Mouse (Mus musculus) A20 (cell line): ENCODE data around the gene Ppil6.

ENCODE experiments used
- DNase-seq: peaks from one replicate; pipeline ENCODE4 v3.0.0-alpha.2; 2011; ENCODE audit warnings: low read depth, low spot score

Gene Ppil6

GRCm38 (mm10) chr10:41489708-41490517 is at the start of gene Ppil6, which contains the start of gene Smpd2:
Gene Ppil6, plus strand, starts transcription at chr10:41490439.
Gene Smpd2, minus strand, starts transcription at chr10:41490369.
- DNase-seq = peak; percentile 93

DNA sequence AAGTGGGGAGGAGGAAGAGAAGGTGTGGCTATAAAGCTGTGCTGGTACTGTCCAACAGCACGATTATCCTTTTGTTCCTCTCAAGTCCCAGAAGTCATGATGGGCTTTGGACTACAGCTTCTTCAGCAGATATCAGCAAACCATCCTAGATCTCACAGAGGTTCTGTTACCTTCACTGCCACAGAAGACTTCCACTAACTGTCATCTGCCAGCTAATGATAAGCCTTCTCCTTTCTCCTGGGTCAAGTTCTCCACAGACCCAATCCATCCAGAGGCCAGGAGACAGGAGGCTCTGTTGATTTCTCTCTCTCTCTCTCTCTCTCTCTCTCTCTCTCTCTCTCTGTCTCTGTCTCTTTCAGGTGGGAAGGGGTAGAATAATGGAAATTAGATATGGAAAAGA is 42.0 kb upstream of the Ppil6 start:
- DNase-seq = no peak

DNA sequence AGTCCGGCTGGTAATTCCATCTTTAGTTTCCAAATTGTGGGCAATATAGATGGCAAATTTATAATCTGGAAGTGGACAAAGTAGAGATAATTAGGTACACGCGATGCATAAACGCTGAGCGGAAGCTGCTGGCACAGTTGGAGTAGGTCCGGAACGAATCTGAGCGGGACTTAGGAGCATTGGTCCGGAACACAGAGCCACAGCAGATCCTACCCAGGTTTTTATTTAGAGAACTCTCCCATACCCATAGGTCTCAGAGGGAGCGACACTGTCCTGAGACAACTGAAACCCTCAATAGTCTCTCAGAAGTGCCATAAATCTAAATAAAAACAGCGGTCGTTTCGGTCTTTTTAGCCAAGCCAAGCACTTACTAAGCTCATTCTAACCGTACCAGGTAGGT is 40.6 kb upstream of the Ppil6 start:
- no peak for DNase-seq

DNA sequence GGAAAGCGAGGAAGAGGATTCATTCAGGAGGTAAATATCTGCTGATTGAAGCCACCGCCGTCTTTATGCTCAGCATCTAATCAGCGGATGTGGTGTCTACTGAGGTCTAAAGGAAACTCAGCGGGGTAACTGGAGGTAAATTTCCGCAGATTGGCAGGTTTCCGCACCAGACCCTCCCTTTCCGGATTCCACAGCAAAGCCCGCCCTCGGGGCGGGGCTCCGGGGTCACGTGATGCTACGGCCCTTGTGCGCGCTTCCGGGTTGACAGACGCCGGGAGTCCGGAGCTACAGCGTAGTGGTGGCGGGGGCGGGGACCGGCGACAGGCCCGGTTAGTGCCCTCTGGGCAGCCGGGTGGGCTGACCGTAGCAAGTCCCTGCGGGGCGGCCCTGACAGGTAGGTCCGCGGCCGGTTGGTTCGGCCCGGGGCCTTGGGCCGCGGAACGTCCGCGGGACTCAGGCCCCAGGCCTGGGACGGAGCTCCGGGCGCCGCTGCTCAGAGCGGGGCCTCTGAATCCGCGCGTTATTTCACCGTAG is 40.0 kb upstream of the Ppil6 start, which contains the start of gene Zbtb24:
Gene Zbtb24 (plus strand): TSS at position 247 of the 534 bp plus-strand sequence.
- DNase-seq = peak; percentile 97

DNA sequence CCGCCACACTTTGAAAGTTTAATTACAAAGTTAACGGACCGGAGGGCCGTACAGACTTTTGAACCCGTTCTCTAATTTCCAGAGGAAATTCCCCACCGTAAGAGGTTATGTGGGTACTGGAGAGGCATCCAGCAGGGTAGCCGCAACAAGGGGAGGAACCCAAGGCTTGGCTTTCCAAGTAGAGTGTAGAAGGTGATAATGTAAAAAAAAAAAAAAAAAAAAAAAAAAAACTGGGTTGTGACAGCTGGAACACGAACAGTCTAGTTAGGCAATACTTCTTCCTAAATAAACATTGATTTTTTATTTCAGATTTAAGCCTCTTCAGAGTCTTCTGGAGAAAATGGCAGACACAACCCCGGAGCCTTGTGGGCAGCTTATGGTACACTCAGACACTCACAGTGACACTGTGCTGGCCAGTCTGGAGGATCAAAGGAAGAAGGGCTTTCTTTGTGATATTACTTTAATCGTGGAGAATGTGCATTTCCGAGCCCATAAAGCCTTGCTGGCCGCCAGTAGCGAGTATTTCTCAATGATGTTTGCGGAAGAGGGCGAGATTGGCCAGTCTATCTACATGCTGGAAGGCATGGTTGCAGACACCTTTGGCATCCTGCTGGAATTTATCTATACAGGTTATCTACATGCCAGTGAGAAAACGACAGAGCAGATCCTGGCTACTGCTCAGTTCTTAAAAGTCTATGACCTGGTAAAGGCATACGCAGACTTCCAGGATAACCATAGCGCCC is 39.3 kb upstream of the Ppil6 start:
- no peak for DNase-seq

- no peak for DNase-seq
Observed at GRCm38 (mm10) chr10:41451656-41452055, 38.6 kb upstream of the Ppil6 start.

GRCm38 (mm10) chr10:41452791-41453190 is 37.4 kb upstream of the Ppil6 start:
- DNase-seq = no peak

GRCm38 (mm10) chr10:41459990-41460389 is 30.2 kb upstream of the Ppil6 start:
- no peak for DNase-seq

- DNase-seq = no peak
Observed at GRCm38 (mm10) chr10:41460501-41460900, 29.7 kb upstream of the Ppil6 start.

GRCm38 (mm10) chr10:41461057-41461722 is 29.0 kb upstream of the Ppil6 start:
- no peak for DNase-seq

DNA sequence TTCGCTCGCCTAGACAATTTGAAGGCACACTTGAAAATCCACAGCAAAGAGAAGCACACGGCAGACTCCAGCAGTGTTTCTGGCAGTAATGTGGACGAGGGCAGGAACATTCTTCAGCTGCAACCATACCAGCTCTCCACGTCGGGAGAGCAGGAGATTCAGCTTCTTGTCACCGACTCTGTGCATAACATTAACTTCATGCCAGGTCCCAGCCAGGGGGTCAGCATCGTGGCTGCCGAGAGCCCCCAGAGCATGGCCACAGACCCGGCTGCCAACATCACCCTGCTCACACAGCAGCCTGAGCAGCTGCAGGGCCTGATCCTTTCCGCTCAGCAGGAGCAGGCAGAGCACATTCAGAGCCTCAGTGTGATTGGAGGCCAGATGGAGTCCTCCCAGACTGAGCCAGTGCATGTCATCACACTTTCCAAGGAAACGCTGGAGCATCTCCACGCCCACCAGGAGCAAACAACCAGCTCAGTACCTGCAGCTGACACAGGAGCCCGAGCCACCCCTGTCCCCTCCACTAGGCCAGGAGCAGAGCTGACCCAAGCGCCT is 25.8 kb upstream of the Ppil6 start:
- DNase-seq = no peak

DNA sequence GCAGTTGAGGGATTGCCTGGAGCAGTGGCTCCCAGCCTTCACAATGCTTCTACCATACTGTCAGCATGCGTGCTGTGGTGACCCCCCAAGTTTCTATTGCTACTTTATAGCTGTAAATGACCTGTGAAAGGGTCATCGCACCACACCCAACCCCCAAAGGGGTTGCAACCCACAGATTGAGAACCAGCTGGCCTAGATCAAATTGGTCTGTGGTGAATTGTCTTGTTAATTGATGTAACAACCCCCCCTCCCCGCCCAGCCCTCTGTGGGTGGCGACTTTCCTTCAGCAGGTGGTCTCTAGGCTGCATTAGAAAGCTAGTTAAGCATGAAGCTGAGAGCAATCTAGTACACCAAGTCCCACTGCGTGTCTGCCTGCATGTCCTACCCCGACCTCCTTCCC is 22.9 kb upstream of the Ppil6 start:
- no peak for DNase-seq

DNA sequence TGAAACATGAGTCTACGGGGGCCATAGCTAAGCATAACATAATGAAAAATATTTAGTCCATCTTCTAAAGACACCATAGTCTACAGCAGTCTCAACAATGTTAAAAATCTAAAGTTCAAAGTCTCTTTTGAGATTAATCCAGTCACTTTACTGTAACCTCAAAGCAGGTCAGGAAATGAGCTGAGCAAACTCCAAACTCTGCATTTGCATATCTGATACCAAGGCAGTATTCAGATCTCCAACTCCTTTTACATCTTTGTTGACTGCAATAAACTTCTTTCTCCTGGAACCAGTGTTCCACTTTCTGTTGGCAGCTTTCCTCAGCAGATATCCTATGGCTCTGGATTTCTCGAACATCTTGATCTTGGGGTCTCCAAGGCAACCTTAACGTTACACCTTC is 19.5 kb upstream of the Ppil6 start:
- DNase-seq = peak; percentile 20

- DNase-seq = no peak
Observed at GRCm38 (mm10) chr10:41472534-41472933, 17.7 kb upstream of the Ppil6 start.

- peak; percentile 27 for DNase-seq
Observed at GRCm38 (mm10) chr10:41472962-41473481, 17.2 kb upstream of the Ppil6 start.

DNA sequence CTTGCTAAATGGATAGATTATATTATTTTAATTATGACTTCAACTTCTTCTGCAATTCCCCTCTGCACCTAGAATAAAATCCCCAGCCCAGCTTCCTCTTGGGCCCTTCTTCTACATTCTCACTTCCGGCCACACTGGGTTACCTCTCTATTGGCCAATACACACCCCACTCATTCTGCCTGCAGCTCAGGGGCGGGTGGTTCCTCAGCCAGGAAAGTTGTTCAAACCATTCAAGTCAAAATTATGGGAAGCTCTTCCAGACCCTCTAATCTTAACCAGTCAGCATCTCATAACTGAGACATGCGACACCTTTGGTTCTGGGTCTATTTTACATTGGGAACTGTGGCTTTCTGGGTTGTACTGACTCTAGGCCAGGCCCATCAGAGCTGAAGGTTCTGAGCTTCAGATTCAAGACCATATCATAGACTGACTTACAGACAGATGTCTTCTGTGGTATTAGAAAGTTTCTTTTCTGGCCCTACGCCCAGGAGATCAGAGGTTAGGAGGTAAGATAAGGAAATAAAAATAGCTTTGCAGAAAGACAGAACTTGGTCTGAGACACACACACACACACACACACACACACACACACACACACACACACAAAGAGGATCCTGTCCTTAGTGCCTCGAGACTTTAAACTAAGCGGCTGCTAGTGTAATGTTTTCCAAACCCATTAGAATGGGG is 16.3 kb upstream of the Ppil6 start:
- peak; percentile 80 for DNase-seq

DNA sequence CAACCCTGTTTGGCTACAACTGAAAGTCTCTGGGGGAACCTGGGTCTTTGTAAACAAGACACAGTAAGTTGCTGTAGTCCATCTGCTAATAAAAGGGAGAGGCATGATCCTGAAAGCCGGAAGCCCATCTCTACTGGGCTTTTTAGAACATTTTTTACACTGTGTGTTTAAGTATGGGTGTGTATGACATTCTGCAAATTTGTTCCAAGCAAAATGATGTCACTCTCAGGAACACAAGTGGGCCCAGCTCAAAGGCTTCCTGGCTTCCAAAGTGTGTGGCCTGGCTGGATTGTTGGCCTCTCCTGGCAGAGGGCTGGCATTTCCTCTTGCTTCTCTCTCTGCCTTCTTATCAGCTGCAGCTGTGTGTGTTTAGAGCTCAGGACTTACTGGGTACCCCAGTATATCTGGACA is 15.3 kb upstream of the Ppil6 start:
- peak; percentile 58 for DNase-seq

GRCm38 (mm10) chr10:41476171-41477017 is 13.8 kb upstream of the Ppil6 start, which contains the start of gene Mical1:
Gene Mical1, plus strand, starts transcription at chr10:41476314.
- peak; percentile 87 for DNase-seq

DNA sequence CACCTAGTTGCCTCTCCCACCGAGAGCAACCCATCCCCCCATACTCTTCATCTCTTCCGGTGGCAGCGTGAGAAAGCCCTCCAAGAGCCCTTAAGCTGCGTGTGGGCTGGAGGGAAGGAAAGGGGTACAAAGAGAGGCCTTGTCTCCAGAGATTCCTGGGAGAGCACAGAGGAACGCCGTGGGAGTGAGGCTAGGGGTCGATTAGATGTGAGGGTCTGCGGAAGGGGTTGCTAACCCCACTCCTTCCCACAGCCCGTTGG is 13.3 kb upstream of the Ppil6 start:
- peak; percentile 70 for DNase-seq
